Mouse (Mus musculus) urinary bladder, adult 2 months (tissue): Measurements from ENCODE around the gene Olfr809. TPM values are rescaled to one million over a fixed set of nuclear protein-coding genes. Genes with fewer than 3 reads are reported as not detected.

ENCODE experiments used
- DNase-seq: peaks from one replicate; pipeline ENCODE4 v3.0.0; 2022; ENCODE audit warnings: low spot score
- polyA plus RNA-seq: library from polyadenylated mRNA; depleted of rRNA; stranded (reverse); fragments of >200 nt; gene quantifications from 2 replicates; pipeline ENCODE4 v1.2.3, GENCODE M21; 2012; rRNA removed

Gene Olfr809
- not detected in 2 replicates for polyA plus RNA-seq

- no peak for DNase-seq
Observed at GRCm38 (mm10) chr10:129774338-129774737, at the start of gene Olfr809. TSS of gene Olfr809 (plus strand) at chr10:129774638.

GRCm38 (mm10) chr10:129729275-129729674, 45.2 kb upstream of the Olfr809 start, which contains the start of gene Olfr805:
TSS of gene Olfr805 (minus strand) at chr10:129729375.
- no peak for DNase-seq

DNA sequence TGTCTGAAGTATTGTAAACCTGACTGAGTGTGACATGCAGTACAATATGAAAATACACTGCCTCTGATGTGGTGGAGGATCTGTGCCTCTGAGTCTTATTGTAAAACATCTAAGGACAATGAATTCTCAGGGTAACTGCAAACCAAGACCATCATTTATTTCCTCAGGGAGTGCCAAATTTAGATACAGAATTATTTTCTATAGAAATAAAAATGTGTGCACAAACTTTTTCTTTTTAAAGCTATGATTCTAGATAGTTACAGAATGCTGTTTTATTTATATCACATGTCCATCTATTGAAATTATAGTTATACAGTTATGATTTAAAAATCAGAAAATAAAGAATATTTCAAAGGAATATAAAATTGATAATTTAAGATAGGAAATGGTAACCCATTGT, 32.6 kb upstream of the Olfr809 start, which contains the start of gene Olfr806:
TSS of gene Olfr806 (minus strand) at position 101 of the 400 bp plus-strand sequence.
- no peak for DNase-seq

GRCm38 (mm10) chr10:129757693-129758092, 16.7 kb upstream of the Olfr809 start, which contains the start of gene Olfr807:
TSS of gene Olfr807 (minus strand) at chr10:129757793.
- DNase-seq: no peak

GRCm38 (mm10) chr10:129765182-129765581, 9.3 kb upstream of the Olfr809 start, which contains the start of gene Olfr808:
TSS of gene Olfr808 (plus strand) at chr10:129765482.
- DNase-seq: no peak

DNA sequence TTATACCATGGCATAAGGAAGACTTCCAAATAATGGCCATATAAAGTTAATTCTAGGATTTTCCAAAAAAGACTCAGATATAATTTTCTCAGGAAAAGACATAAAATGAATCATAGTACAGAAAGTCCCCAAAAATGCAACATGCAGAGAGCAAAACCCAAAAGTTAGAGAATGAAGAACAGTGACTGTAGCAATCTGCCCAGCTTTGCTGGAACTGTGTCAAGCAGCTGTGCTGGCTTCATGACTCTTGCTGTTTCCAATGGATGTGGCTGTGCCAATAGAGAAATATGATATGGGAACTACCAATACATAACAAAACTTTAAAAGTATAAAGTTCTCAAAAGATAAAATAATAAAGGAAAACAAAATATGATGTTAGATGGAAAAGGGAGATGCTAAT, 3.7 kb downstream of the Olfr809 start:
- DNase-seq: no peak

GRCm38 (mm10) chr10:129794817-129795216, 20.4 kb downstream of the Olfr809 start, which contains the start of gene Olfr810:
TSS of gene Olfr810 (minus strand) at chr10:129794917.
- no peak for DNase-seq

- no peak for DNase-seq
Observed at GRCm38 (mm10) chr10:129804296-129804695, 29.9 kb downstream of the Olfr809 start, which contains the start of gene Olfr811. TSS of gene Olfr811 (minus strand) at chr10:129804396.

Other genes with a start within 250 kb of the Olfr809 start
- not detected in 2 replicates for gene Olfr792, start 235.5 kb upstream of the Olfr809 start, polyA plus RNA-seq
- not detected in 2 replicates for gene Olfr794, start 207.0 kb upstream of the Olfr809 start, polyA plus RNA-seq
- gene Olfr796, start 162.1 kb upstream of the Olfr809 start, polyA plus RNA-seq: not detected in 2 replicates
- not detected in 2 replicates for gene Olfr798, start 146.7 kb upstream of the Olfr809 start, polyA plus RNA-seq
- gene Olfr799, start 137.2 kb upstream of the Olfr809 start, polyA plus RNA-seq: not detected in 2 replicates
- not detected in 2 replicates for gene Olfr800, start 116.9 kb upstream of the Olfr809 start, polyA plus RNA-seq
- gene Olfr801, start 100.8 kb upstream of the Olfr809 start, polyA plus RNA-seq: not detected in 2 replicates
- not detected in 2 replicates for gene Olfr802, start 86.5 kb upstream of the Olfr809 start, polyA plus RNA-seq
- not detected in 2 replicates for gene Olfr803, start 80.4 kb upstream of the Olfr809 start, polyA plus RNA-seq
- gene Olfr804, start 71.4 kb upstream of the Olfr809 start, polyA plus RNA-seq: not detected in 2 replicates
- not detected in 2 replicates for gene Olfr805, start 45.3 kb upstream of the Olfr809 start, polyA plus RNA-seq
- gene Olfr806, start 32.7 kb upstream of the Olfr809 start, polyA plus RNA-seq: not detected in 2 replicates
- not detected in 2 replicates for gene Olfr807, start 16.8 kb upstream of the Olfr809 start, polyA plus RNA-seq
- gene Olfr808, start 9.2 kb upstream of the Olfr809 start, polyA plus RNA-seq: not detected in 2 replicates
- not detected in 2 replicates for gene Olfr810, start 20.3 kb downstream of the Olfr809 start, polyA plus RNA-seq
- not detected in 2 replicates for gene Olfr811, start 29.8 kb downstream of the Olfr809 start, polyA plus RNA-seq
- not detected in 2 replicates for gene Olfr812, start 71.5 kb downstream of the Olfr809 start, polyA plus RNA-seq
- not detected in 2 replicates for gene Olfr813, start 80.7 kb downstream of the Olfr809 start, polyA plus RNA-seq
- not detected in 2 replicates for gene Olfr814, start 105.2 kb downstream of the Olfr809 start, polyA plus RNA-seq
- gene Olfr815, start 131.2 kb downstream of the Olfr809 start, polyA plus RNA-seq: not detected in 2 replicates
- not detected in 2 replicates for gene Olfr816, start 141.0 kb downstream of the Olfr809 start, polyA plus RNA-seq
- not detected in 2 replicates for gene Olfr818, start 174.5 kb downstream of the Olfr809 start, polyA plus RNA-seq
- gene Olfr819, start 192.6 kb downstream of the Olfr809 start, polyA plus RNA-seq: not detected in 2 replicates
- not detected in 2 replicates for gene Olfr247, start 201.5 kb downstream of the Olfr809 start, polyA plus RNA-seq
- gene Gm10310, start 210.4 kb downstream of the Olfr809 start, polyA plus RNA-seq: not detected in 2 replicates
- not detected in 2 replicates for gene Olfr820, start 238.0 kb downstream of the Olfr809 start, polyA plus RNA-seq